Mouse (Mus musculus): ENCODE measurements around the gene Cdyl. TPM values are rescaled to one million over a fixed set of nuclear protein-coding genes. Genes with fewer than 3 reads are reported as not detected.

Gene Cdyl
- polyA plus RNA-seq, 2 experiments, result 7.9 to 10.4 TPM

- TF ChIP-seq CTCF (IDR thresholded peaks at IDR 0.05; ENCODE audit: low read depth) (no peak), EP300 (IDR thresholded peaks at IDR 0.05; ENCODE audit: low read depth) (no peak)
- H3K36me3 ChIP-seq (replicated peaks; ENCODE audit: control insufficient read depth, insufficient read depth, low read depth), result peaks cover 5% of the 10 kb centered on the region; the same call in 1 of the 2 replicates
- H3K27me3 ChIP-seq (ENCODE audit: control insufficient read depth, insufficient read depth, low read length), result no peaks in the 10 kb centered on the region
- H3K9me3 ChIP-seq (ENCODE audit: control insufficient read depth, low read length), result no peaks in the 10 kb centered on the region
- ATAC-seq (ENCODE audit: insufficient read depth), result no peak
- H3K9ac ChIP-seq (replicated peaks), result no peak overlapping the region
- DNase-seq (ENCODE audit: low read depth in 3 of 3, low spot score in 3 of 3), result no peak
- no peak overlapping the region for H3K4me2 ChIP-seq (ENCODE audit: low read depth)
- H3K4me1 ChIP-seq (replicated peaks; ENCODE audit: control insufficient read depth in 2 of 2, insufficient read depth in 2 of 2, low read length in 1 of 2), result no peaks in the 10 kb centered on the region
- 86% methylated on average over 7 of the region's 7 CpGs for WGBS (ENCODE audit: insufficient replicate concordance)
- no peak overlapping the region for H3K27ac ChIP-seq
- no peak overlapping the region for H3K4me3 ChIP-seq (ENCODE audit: insufficient read depth in 1 of 2, low read depth in 2 of 2, low read length in 2 of 2)
Measured at GRCm38 (mm10) chr13:35857486-35857885, 197.9 kb downstream of the Cdyl start.

GRCm38 (mm10) chr13:35860916-35861315, 201.3 kb downstream of the Cdyl start:
- Histone ChIP-seq H3K4me1 (replicated peaks; ENCODE audit: control insufficient read depth in 2 of 2, insufficient read depth in 2 of 2, low read length in 1 of 2) (no peaks in the 10 kb centered on the region), H3K36me3 (replicated peaks; ENCODE audit: control insufficient read depth, insufficient read depth, low read depth) (peaks cover 8% of the 10 kb centered on the region), H3K27me3 (ENCODE audit: control insufficient read depth, insufficient read depth, low read length) (no peaks in the 10 kb centered on the region), H3K27ac (no peak overlapping the region), H3K9me3 (ENCODE audit: control insufficient read depth, low read length) (no peaks in the 10 kb centered on the region), H3K4me2 (ENCODE audit: low read depth) (no peak overlapping the region), H3K4me3 (ENCODE audit: insufficient read depth in 1 of 2, low read depth in 2 of 2, low read length in 2 of 2) (no peak overlapping the region), H3K9ac (replicated peaks) (no peak overlapping the region)
- DNase-seq (ENCODE audit: low read depth in 3 of 3, low spot score in 3 of 3) (no peak), ATAC-seq (ENCODE audit: insufficient read depth) (no peak)
- no peak for TF ChIP-seq EP300 (IDR thresholded peaks at IDR 0.05; ENCODE audit: low read depth)
- 82% methylated on average over 8 of the region's 8 CpGs for WGBS (ENCODE audit: insufficient replicate concordance)

GRCm38 (mm10) chr13:35870659-35871058, 211.0 kb downstream of the Cdyl start:
- H3K9me3 ChIP-seq (ENCODE audit: control insufficient read depth, low read length), result no peaks in the 10 kb centered on the region
- no peak for DNase-seq (ENCODE audit: low read depth in 3 of 3, low spot score in 3 of 3)
- no peak overlapping the region for H3K4me2 ChIP-seq (ENCODE audit: low read depth)
- H3K27me3 ChIP-seq (ENCODE audit: control insufficient read depth, insufficient read depth, low read length), result no peaks in the 10 kb centered on the region
- H3K4me1 ChIP-seq (replicated peaks; ENCODE audit: control insufficient read depth in 2 of 2, insufficient read depth in 2 of 2, low read length in 1 of 2), result no peaks in the 10 kb centered on the region; a peak in 1 of 4 replicates
- H3K27ac ChIP-seq, result no peak overlapping the region
- WGBS (ENCODE audit: insufficient replicate concordance), result 53% methylated on average over 8 of the region's 8 CpGs
- TF ChIP-seq CTCF (IDR thresholded peaks at IDR 0.05; ENCODE audit: low read depth), result no peak
- TF ChIP-seq EP300 (IDR thresholded peaks at IDR 0.05; ENCODE audit: low read depth), result no peak
- H3K4me3 ChIP-seq (ENCODE audit: insufficient read depth in 1 of 2, low read depth in 2 of 2, low read length in 2 of 2), result no peak overlapping the region
- ATAC-seq (ENCODE audit: insufficient read depth), result peak; percentile 37; the same call in 1 of the 2 replicates
- H3K9ac ChIP-seq (replicated peaks), result no peak overlapping the region
- peaks cover 4% of the 10 kb centered on the region for H3K36me3 ChIP-seq (replicated peaks; ENCODE audit: control insufficient read depth, insufficient read depth, low read depth)

GRCm38 (mm10) chr13:35871107-35871506, 211.5 kb downstream of the Cdyl start:
- Histone ChIP-seq H3K4me3 (ENCODE audit: insufficient read depth in 1 of 2, low read depth in 2 of 2, low read length in 2 of 2) (no peak overlapping the region), H3K4me2 (ENCODE audit: low read depth) (no peak overlapping the region), H3K36me3 (replicated peaks; ENCODE audit: control insufficient read depth, insufficient read depth, low read depth) (peaks cover 2% of the 10 kb centered on the region), H3K27ac (no peak overlapping the region), H3K9me3 (ENCODE audit: control insufficient read depth, low read length) (no peaks in the 10 kb centered on the region), H3K9ac (replicated peaks) (no peak overlapping the region), H3K27me3 (ENCODE audit: control insufficient read depth, insufficient read depth, low read length) (no peaks in the 10 kb centered on the region), H3K4me1 (replicated peaks; ENCODE audit: control insufficient read depth in 2 of 2, insufficient read depth in 2 of 2, low read length in 1 of 2) (no peaks in the 10 kb centered on the region; a peak in 1 of 4 replicates)
- ATAC-seq (ENCODE audit: insufficient read depth) (no peak), DNase-seq (ENCODE audit: low read depth in 3 of 3, low spot score in 3 of 3) (no peak)
- no peak for TF ChIP-seq CTCF (IDR thresholded peaks at IDR 0.05; ENCODE audit: low read depth)
- no peak for TF ChIP-seq EP300 (IDR thresholded peaks at IDR 0.05; ENCODE audit: low read depth)
- whole genome bisulfite sequencing (ENCODE audit: insufficient replicate concordance), result 36% methylated on average over 3 of the region's 3 CpGs

GRCm38 (mm10) chr13:35875396-35875795, 215.8 kb downstream of the Cdyl start:
- Histone ChIP-seq H3K4me3 (ENCODE audit: insufficient read depth in 1 of 2, low read depth in 2 of 2, low read length in 2 of 2) (no peak overlapping the region), H3K9me3 (ENCODE audit: control insufficient read depth, low read length) (no peaks in the 10 kb centered on the region), H3K9ac (replicated peaks) (no peak overlapping the region), H3K27ac (no peak overlapping the region), H3K4me2 (ENCODE audit: low read depth) (no peak overlapping the region), H3K27me3 (ENCODE audit: control insufficient read depth, insufficient read depth, low read length) (no peaks in the 10 kb centered on the region), H3K36me3 (replicated peaks; ENCODE audit: control insufficient read depth, insufficient read depth, low read depth) (peaks cover 2% of the 10 kb centered on the region), H3K4me1 (replicated peaks; ENCODE audit: control insufficient read depth in 2 of 2, insufficient read depth in 2 of 2, low read length in 1 of 2) (no peaks in the 10 kb centered on the region; a peak in 1 of 4 replicates)
- TF ChIP-seq CTCF (IDR thresholded peaks at IDR 0.05; ENCODE audit: low read depth), result no peak
- DNase-seq (ENCODE audit: low read depth in 3 of 3, low spot score in 3 of 3) (no peak), ATAC-seq (ENCODE audit: insufficient read depth) (no peak)
- 79% methylated on average over 5 of the region's 5 CpGs for WGBS (ENCODE audit: insufficient replicate concordance)
